Mouse (Mus musculus): ENCODE data around the gene Mef2a. TPM values are rescaled to one million over a fixed set of nuclear protein-coding genes. Genes with fewer than 3 reads are reported as not detected.

Mef2a gene
- polyA plus RNA-seq, 1 experiment: 17.5 TPM

- no peak overlapping the region for H3K27ac ChIP-seq (ENCODE audit: insufficient read depth, low read length)
- TF ChIP-seq CTCF (IDR thresholded peaks at IDR 0.05; ENCODE audit: extremely low read depth, insufficient read depth, insufficient read length, insufficient replicate concordance) (no peak), POLR2A (IDR thresholded peaks at IDR 0.05; ENCODE audit: low read depth, low read length) (no peak)
These were observed 112.7 kb downstream of the Mef2a start for GRCm38 (mm10) chr7:67259828-67260563.

GRCm38 (mm10) chr7:67246067-67246466, 126.6 kb downstream of the Mef2a start:
- H3K27me3 ChIP-seq (ENCODE audit: control insufficient read depth, insufficient read depth, low read length): no peaks in the 10 kb centered on the region
- no peaks in the 10 kb centered on the region for H3K4me1 ChIP-seq (ENCODE audit: control insufficient read depth, insufficient read depth, insufficient read length)
- H3K36me3 ChIP-seq (ENCODE audit: control insufficient read depth, insufficient read depth, low read length): peaks cover 10% of the 10 kb centered on the region
- no peak overlapping the region for H3K27ac ChIP-seq (ENCODE audit: insufficient read depth, low read length)
- no peak for DNase-seq (ENCODE audit: low read depth in 1 of 2, low spot score in 2 of 2)
- no peak overlapping the region for H3K4me3 ChIP-seq (ENCODE audit: extremely low read depth, insufficient read depth, insufficient read length)
- WGBS: 78% methylated on average over 2 of the region's 2 CpGs
- TF ChIP-seq POLR2A (IDR thresholded peaks at IDR 0.05; ENCODE audit: low read depth, low read length): no peak
- TF ChIP-seq CTCF (IDR thresholded peaks at IDR 0.05; ENCODE audit: extremely low read depth, insufficient read depth, insufficient read length, insufficient replicate concordance): no peak

More at GRCm38 (mm10) chr7:67259828-67260563, 112.7 kb downstream of the Mef2a start:
- 86% methylated on average over 4 of the region's 4 CpGs for WGBS
- H3K27me3 ChIP-seq (ENCODE audit: control insufficient read depth, insufficient read depth, low read length): no peaks in the 10 kb centered on the region
- no peaks in the 10 kb centered on the region for H3K4me1 ChIP-seq (ENCODE audit: control insufficient read depth, insufficient read depth, insufficient read length)
- H3K36me3 ChIP-seq (ENCODE audit: control insufficient read depth, insufficient read depth, low read length): peaks cover 11% of the 10 kb centered on the region; the same call in 1 of the 2 replicates
- DNase-seq (ENCODE audit: low read depth in 1 of 2, low spot score in 2 of 2): peak in 1 of 2 experiments; percentile 3
- no peak overlapping the region for H3K4me3 ChIP-seq (ENCODE audit: extremely low read depth, insufficient read depth, insufficient read length)

GRCm38 (mm10) chr7:67245255-67245654, 127.4 kb downstream of the Mef2a start:
- no peaks in the 10 kb centered on the region for H3K4me1 ChIP-seq (ENCODE audit: control insufficient read depth, insufficient read depth, insufficient read length)
- 79% methylated on average over 1 of the region's 1 CpGs for WGBS
- H3K4me3 ChIP-seq (ENCODE audit: extremely low read depth, insufficient read depth, insufficient read length): no peak overlapping the region
- H3K27ac ChIP-seq (ENCODE audit: insufficient read depth, low read length): no peak overlapping the region
- DNase-seq (ENCODE audit: low read depth in 1 of 2, low spot score in 2 of 2): no peak
- peaks cover 10% of the 10 kb centered on the region for H3K36me3 ChIP-seq (ENCODE audit: control insufficient read depth, insufficient read depth, low read length)
- no peaks in the 10 kb centered on the region for H3K27me3 ChIP-seq (ENCODE audit: control insufficient read depth, insufficient read depth, low read length)
- TF ChIP-seq CTCF (IDR thresholded peaks at IDR 0.05; ENCODE audit: extremely low read depth, insufficient read depth, insufficient read length, insufficient replicate concordance) (no peak), POLR2A (IDR thresholded peaks at IDR 0.05; ENCODE audit: low read depth, low read length) (no peak)

- Histone ChIP-seq H3K27ac (ENCODE audit: insufficient read depth, low read length) (no peak overlapping the region), H3K36me3 (ENCODE audit: control insufficient read depth, insufficient read depth, low read length) (peaks cover 9% of the 10 kb centered on the region), H3K27me3 (ENCODE audit: control insufficient read depth, insufficient read depth, low read length) (no peaks in the 10 kb centered on the region), H3K4me3 (ENCODE audit: extremely low read depth, insufficient read depth, insufficient read length) (no peak overlapping the region), H3K4me1 (ENCODE audit: control insufficient read depth, insufficient read depth, insufficient read length) (no peaks in the 10 kb centered on the region)
- TF ChIP-seq CTCF (IDR thresholded peaks at IDR 0.05; ENCODE audit: extremely low read depth, insufficient read depth, insufficient read length, insufficient replicate concordance): no peak
- no peak for TF ChIP-seq POLR2A (IDR thresholded peaks at IDR 0.05; ENCODE audit: low read depth, low read length)
- 56% methylated on average over 4 of the region's 4 CpGs for WGBS
- DNase-seq (ENCODE audit: low read depth in 1 of 2, low spot score in 2 of 2): no peak
These were observed 128.8 kb downstream of the Mef2a start for GRCm38 (mm10) chr7:67243894-67244282.

DNA sequence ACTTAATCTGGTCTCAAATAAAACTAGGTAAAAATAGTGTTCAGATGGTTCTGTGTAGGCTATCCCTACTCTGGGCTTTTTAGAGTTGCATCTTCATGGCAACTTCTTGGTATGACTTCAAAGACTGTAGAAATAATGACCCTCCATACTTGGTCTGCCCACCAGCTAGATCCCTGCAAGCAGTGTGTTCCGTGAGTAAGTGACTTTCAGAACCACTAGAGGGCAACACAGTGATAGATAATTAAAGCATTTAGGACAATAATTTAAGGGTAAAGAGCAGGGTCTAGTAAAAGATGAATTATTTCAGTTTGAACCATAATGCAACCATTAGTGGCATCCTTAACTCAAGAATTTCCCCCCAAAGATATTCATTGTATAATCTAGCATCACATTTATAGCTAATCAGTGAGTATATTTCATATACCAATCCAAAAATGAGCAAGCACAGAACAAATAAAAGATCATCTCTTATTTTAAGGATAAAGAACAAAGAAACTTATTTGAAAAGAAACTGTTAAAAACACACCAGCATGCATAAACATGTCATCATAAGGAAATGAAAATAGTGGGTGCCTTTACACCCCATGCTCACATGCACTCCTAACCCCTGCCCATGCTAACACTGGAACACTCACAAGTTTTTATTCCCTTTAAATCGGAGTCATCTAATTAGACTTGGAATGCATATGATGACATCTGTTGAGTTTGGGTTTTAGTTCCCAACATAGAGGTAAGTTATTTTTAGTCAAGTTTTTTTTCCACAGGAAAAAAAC, 129.4 kb downstream of the Mef2a start:
- H3K4me1 ChIP-seq (ENCODE audit: control insufficient read depth, insufficient read depth, insufficient read length): no peaks in the 10 kb centered on the region
- no peak overlapping the region for H3K4me3 ChIP-seq (ENCODE audit: extremely low read depth, insufficient read depth, insufficient read length)
- no peaks in the 10 kb centered on the region for H3K27me3 ChIP-seq (ENCODE audit: control insufficient read depth, insufficient read depth, low read length)
- 58% methylated on average over 2 of the region's 2 CpGs for WGBS
- TF ChIP-seq POLR2A (IDR thresholded peaks at IDR 0.05; ENCODE audit: low read depth, low read length): no peak
- peak; percentile 8; the same call in 1 of the 2 replicates for TF ChIP-seq CTCF (IDR thresholded peaks at IDR 0.05; ENCODE audit: extremely low read depth, insufficient read depth, insufficient read length, insufficient replicate concordance)
- peaks cover 9% of the 10 kb centered on the region for H3K36me3 ChIP-seq (ENCODE audit: control insufficient read depth, insufficient read depth, low read length)
- no peak for DNase-seq (ENCODE audit: low read depth in 1 of 2, low spot score in 2 of 2)
- no peak overlapping the region for H3K27ac ChIP-seq (ENCODE audit: insufficient read depth, low read length)

DNA sequence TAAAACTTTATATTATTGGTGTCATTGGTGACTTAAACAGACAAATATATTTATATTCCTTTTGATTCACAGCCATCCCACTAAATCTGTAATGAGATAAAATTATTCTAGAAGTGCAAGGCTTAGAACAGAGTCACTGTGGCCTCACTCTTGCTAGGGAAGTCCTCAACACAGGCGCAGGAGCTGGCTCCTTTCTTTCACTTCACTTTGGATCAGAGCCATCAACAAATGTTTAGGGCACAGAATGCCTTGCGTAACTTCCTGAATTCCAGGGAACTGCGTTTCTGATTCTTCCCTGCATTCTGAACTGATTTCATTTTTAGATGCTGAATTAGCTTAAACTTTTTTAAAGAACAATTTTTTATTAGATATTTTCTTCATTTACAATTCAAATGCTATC, 130.7 kb downstream of the Mef2a start:
- no peak for TF ChIP-seq CTCF (IDR thresholded peaks at IDR 0.05; ENCODE audit: extremely low read depth, insufficient read depth, insufficient read length, insufficient replicate concordance)
- TF ChIP-seq POLR2A (IDR thresholded peaks at IDR 0.05; ENCODE audit: low read depth, low read length): no peak
- peaks cover 13% of the 10 kb centered on the region for H3K36me3 ChIP-seq (ENCODE audit: control insufficient read depth, insufficient read depth, low read length)
- H3K27ac ChIP-seq (ENCODE audit: insufficient read depth, low read length): no peak overlapping the region
- H3K4me3 ChIP-seq (ENCODE audit: extremely low read depth, insufficient read depth, insufficient read length): no peak overlapping the region
- 76% methylated on average over 3 of the region's 3 CpGs for WGBS
- H3K27me3 ChIP-seq (ENCODE audit: control insufficient read depth, insufficient read depth, low read length): no peaks in the 10 kb centered on the region
- DNase-seq (ENCODE audit: low read depth in 1 of 2, low spot score in 2 of 2): no peak
- H3K4me1 ChIP-seq (ENCODE audit: control insufficient read depth, insufficient read depth, insufficient read length): no peaks in the 10 kb centered on the region

Data from spleen, adult 2 months (tissue).